Mouse (Mus musculus): ENCODE results near the gene Dhx16. TPM values are rescaled to one million over a fixed set of nuclear protein-coding genes. Genes with fewer than 3 reads are reported as not detected.
A peak's percentile ranks its signal among the peaks of the same experiment; 100 is the strongest.
"Not testable (repeated sequence)": the region's sequence is repeated elsewhere in the genome, so short reads cannot be mapped to it uniquely, and the experiment has no call there.

Dhx16 gene
- 10 to 100 TPM; 13.4 to 39.3 TPM for polyA plus RNA-seq (2017; shearing (Covaris generic))

DNA sequence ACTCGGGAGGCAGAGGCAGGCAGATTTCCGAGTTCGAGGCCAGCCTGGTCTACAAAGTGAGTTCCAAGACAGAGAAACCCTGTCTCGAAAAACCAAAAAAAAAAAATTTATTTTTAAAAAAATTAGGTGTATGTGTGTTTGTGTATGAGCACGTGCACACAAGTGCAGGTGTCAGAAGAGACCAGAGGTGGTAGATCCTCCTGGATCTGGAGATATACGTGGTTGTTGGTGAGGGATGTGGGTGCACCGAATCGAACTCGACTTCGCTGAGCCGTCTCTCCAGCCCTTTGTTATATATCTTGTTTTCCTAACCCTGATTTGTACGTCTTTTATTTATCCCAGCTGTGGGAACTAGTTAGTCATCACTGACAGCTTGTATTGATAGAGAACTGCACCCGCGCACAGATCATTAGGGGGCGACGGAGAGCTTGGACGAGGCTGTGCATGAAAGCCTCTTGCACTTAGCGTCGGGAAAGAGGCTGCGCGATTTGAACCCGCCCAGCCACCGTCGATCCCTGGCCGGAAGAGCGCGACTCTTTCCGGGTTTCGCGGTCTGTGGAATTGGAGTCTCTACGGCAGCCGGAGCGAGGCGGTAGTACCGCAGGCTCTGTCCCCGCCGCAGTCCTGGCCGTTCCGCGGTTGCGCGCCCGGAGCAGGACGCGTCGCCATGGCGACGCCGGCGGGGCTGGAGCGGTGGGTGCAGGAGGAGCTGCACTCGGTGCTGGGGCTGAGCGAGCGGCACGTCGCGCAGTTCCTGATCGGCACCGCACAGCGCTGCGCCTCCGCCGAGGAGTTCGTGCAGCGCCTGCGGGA lies at the start of gene Dhx16:
Dhx16 (plus strand) TSS at position 575 of the 813 bp plus-strand sequence.
- peak; percentile 95 for ATAC-seq

GRCm38 (mm10) chr17:35832400-35833238 lies 47.0 kb upstream of the Dhx16 start:
- no peak for ATAC-seq

DNA sequence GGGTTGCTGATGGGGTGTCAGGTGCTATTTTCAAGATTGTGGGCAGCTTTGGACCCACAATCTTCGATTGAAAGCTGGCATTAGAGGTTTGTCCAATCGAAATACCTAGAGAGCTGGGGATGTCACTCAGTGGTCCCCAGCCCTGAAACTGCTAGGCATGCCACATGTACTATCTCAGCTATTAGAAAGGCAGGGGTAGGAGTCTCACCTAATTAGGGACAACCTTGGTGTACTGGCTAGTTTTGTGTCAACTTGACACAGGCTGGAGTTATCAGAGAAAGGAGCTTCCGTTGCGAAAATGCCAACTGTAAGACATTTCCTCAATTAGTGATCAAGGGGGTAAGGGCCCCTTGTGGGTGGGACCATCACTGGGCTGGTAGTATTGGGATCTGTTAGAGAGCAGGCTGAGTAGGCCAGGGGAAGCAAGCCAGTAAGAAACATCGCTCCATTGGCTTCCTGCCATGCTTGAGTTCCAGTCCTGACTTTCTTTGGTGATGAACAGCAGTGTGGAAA lies 46.3 kb upstream of the Dhx16 start:
- ATAC-seq = no peak

- ATAC-seq = no peak
Observed at GRCm38 (mm10) chr17:35833894-35834293, 45.7 kb upstream of the Dhx16 start.

DNA sequence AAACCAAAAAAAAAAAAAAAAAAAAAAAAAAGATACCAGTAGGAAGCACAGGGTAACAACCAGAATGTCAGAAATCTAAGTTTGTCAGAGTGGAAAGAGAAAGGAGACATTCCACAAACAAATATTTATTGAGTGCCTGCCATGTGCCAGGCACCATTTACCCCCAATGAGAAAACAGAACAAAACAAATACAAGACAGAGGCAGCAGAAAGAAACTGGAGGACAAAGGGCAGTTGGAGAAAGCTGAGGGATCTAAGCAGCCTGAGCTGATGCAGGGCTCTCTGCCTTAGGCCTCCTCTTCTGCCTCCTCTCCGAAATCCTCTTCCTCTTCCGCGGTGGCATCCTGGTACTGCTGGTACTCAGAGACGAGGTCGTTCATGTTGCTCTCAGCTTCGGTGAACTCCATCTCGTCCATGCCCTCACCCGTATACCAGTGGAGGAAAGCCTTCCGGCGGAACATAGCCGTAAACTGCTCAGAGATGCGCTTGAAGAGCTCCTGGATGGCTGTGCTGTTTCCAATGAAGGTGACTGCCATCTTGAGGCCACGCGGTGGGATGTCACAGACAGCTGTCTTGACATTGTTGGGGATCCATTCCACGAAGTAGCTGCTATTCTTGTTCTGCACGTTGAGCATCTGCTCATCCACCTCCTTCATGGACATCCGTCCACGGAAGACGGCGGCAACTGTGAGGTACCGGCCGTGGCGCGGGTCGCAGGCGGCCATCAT lies 44.8 kb upstream of the Dhx16 start:
- no peak for ATAC-seq

- no peak for ATAC-seq
Observed at GRCm38 (mm10) chr17:35835424-35836140, 44.0 kb upstream of the Dhx16 start.

GRCm38 (mm10) chr17:35836178-35836965 lies 43.2 kb upstream of the Dhx16 start:
- ATAC-seq = peak; percentile 9

DNA sequence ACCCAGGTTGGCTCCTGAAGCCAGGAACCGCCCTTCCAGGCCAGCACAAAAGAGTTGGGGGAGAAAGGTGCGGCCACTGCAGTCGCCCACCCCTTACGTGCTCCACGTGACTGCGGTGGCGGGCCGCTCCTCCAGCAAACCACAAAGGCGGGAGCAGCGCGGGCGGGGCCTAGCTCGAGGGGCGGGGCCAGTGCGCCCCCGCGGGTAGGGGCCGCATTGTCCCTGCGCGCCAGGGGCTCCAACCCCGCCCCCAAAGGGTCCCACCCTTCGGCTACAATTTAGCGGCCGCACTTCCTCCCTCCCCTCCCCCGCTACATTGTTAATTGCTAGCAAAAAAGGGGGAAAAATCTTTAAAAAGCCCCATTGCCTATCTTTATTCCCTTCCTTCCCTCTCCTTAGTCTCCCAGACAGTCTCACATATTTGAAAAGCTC lies 42.6 kb upstream of the Dhx16 start:
- ATAC-seq = no peak

DNA sequence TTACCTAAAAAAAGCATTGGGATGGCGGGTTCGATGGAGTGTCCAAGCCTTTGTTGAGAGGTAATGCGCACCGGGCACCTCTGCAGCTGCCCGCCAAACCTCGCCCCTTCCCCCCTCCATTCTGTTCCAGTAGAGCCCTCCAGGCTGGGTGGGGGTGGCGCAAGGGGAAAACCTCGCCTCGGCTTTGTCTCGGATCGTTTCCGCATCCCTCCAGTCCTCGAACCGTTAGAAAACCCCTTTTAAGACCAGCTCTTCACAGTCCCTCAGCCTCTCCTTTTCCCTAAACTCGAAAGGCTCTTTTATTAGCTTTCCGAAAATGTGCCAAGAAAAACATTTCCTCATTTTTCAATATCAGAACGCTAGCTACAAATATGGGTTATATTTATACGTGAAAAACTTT lies 42.1 kb upstream of the Dhx16 start:
- ATAC-seq = no peak

GRCm38 (mm10) chr17:35838122-35838544 lies 41.5 kb upstream of the Dhx16 start, which contains the start of gene Tubb5:
Gene Tubb5, minus strand, starts transcription at chr17:35838306.
- peak; percentile 44 for ATAC-seq

DNA sequence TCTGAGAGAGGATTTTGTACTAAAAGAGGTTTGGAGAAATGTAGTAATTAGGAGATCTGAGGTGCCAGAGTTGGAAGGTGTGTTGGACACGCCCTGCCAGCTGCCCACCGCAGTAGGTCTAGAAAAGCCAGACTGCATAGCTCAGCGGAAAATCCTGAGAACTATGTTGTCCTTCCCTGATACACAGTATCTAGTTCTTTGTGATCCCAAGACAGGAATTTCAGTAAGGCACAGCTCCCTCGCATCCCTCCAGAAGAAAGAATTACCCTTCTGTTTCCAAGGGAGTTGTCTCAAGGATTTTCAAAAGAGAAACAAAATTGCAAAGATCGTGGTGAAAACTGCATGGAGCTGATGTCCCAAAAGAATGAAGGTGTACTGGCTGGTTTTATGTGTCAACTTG lies 41.0 kb upstream of the Dhx16 start:
- no peak for ATAC-seq

DNA sequence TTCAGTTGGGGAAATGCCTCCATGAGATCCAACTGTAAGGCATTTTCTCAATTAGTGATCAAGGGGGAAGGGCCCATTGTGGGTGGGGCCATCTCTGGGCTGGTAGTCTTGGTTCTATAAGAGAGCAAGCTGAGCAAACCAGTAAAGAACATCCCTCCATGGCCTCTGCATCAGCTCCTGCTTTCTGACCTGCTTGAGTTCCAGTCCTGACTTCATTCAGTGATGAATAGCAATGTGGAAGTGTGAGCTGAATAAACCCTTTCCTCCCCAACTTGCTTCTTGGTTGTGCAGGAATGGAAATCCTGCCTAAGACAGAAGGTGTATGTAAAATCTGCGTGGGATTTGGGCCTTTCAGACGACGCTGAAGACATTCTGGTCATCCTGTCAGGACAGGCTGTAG lies 40.6 kb upstream of the Dhx16 start:
- ATAC-seq = not testable (repeated sequence)

DNA sequence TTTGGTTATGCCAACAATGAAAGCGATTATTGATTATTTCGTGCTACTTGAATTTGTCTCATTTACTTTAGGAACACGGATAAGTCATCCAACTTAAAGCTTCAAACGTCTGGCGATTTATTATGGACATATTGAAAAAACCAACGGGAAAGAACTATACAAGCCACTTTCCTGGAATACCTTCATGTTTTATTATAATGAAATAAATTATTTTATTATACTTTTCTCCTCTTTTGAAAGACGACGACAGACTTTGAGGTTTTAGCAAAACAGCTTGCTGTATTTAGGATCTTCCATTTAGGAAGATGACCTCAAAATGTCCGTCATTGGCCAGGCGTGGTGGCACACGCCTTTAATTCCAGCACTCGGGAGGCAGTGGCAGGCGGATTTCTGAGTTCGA lies 39.1 kb upstream of the Dhx16 start:
- ATAC-seq = no peak

GRCm38 (mm10) chr17:35841076-35841950 lies 38.3 kb upstream of the Dhx16 start, which contains the start of gene Mdc1:
Gene Mdc1, plus strand, starts transcription at chr17:35841515.
- peak; percentile 83 for ATAC-seq

DNA sequence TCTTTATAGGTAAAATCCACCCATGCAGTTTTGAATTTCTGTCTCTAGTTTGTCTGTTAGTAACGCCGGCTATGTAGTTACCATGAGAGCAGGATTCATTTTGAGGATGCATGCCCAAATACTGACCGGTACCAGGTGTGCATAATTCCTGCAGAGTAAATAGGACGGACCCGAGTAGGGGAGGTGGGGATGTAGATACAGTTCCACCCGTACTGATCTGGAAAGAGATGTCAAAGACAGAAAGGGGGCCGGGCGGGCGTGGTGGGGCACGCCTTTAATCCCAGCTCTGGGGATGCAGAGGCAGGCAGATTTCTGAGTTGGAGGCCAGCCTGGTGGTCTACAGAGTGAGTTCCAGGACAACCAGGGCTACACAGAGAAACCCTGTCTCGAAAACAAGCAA lies 37.6 kb upstream of the Dhx16 start:
- ATAC-seq = no peak

DNA sequence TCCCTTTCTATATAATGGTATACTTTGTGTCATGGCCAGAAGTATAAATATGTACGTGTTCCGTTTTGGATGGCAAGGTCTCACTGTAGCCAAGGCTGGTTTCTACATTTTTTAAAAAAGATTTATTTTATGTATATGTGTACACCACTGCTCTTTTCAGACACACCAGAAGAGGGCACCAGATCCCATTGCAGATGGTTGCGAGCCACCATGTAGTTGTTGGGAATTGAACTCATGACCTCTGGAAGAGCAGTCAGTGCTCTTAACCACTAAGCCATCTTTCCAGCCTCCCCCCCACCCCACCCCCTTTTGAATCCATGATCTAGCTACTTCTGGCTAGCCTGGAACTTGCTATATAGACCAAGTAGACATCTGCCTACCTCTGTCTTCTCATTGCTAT lies 36.1 kb upstream of the Dhx16 start:
- no peak for ATAC-seq

GRCm38 (mm10) chr17:35848112-35848511 lies 31.5 kb upstream of the Dhx16 start:
- ATAC-seq = no peak

GRCm38 (mm10) chr17:35850974-35851373 lies 28.6 kb upstream of the Dhx16 start:
- no peak for ATAC-seq

- no peak for ATAC-seq
Observed at GRCm38 (mm10) chr17:35859371-35859770, 20.2 kb upstream of the Dhx16 start.

- ATAC-seq = no peak
Observed at GRCm38 (mm10) chr17:35859835-35860234, 19.8 kb upstream of the Dhx16 start.

Measured in CD4-positive, CD25-positive, alpha-beta regulatory T cell, adult 4 months (primary cell).